Mouse (Mus musculus) heart, embryonic 12.5 days (tissue): ENCODE measurements around the gene Ppip5k2. TPM values are rescaled to one million over a fixed set of nuclear protein-coding genes. Genes with fewer than 3 reads are reported as not detected.
A peak's percentile ranks its signal among the peaks of the same experiment; 100 is the strongest.
"Not testable (repeated sequence)": the region's sequence is repeated elsewhere in the genome, so short reads cannot be mapped to it uniquely, and the experiment has no call there.

ENCODE experiments used
- ATAC-seq: fragments of 200-750 bp; cut with Nextera tagmentation; 2 replicates; pipeline ENCODE4 v1.8.0; 2017; ENCODE audit warnings: moderate TSS enrichment, moderate library complexity; ENCODE audit not compliant: insufficient number of reproducible peaks, low FRiP score
- H3K27ac ChIP-seq: fragments of 300-500 bp; sonication (generic); 2 replicates; pipeline ENCODE4 v1.5.1; 2016; ENCODE audit warnings: mild to moderate bottlenecking, moderate library complexity; ENCODE audit not compliant: poor library complexity, severe bottlenecking
- H3K27me3 ChIP-seq: fragments of 300-500 bp; sonication (generic); replicated peaks from 2 replicates; pipeline ENCODE4 v1.6.1; 2016; ENCODE audit warnings: mild to moderate bottlenecking, moderate library complexity
- H3K36me3 ChIP-seq: fragments of 300-500 bp; sonication (generic); 2 replicates; pipeline ENCODE4 v1.6.1; 2016; ENCODE audit warnings: mild to moderate bottlenecking, moderate library complexity
- H3K4me1 ChIP-seq: fragments of 300-500 bp; sonication (generic); replicated peaks from 2 replicates; pipeline ENCODE4 v1.6.1; 2016; ENCODE audit warnings: mild to moderate bottlenecking
- H3K4me2 ChIP-seq: fragments of 300-500 bp; sonication (generic); 2 replicates; pipeline ENCODE4 v1.6.1; 2016; ENCODE audit warnings: mild to moderate bottlenecking, moderate library complexity
- H3K4me3 ChIP-seq: fragments of 300-500 bp; sonication (generic); 2 replicates; pipeline ENCODE4 v1.5.1; 2016; ENCODE audit warnings: mild to moderate bottlenecking
- H3K9ac ChIP-seq: fragments of 300-500 bp; sonication (generic); 2 replicates; pipeline ENCODE4 v1.6.1; 2016; ENCODE audit warnings: mild to moderate bottlenecking, moderate library complexity
- H3K9me3 ChIP-seq: fragments of 300-500 bp; sonication (generic); replicated peaks from 2 replicates; pipeline ENCODE4 v1.6.1; 2016; ENCODE audit warnings: mild to moderate bottlenecking, moderate library complexity
- WGBS: fragments of 180-500 bp; shearing (Covaris S2); methylation state at CpG from one replicate; pipeline ENCODE4 v1.1.7; 2016; 5-methylcytosine and 5-hydroxymethylcytosine counted together
- polyA plus RNA-seq: library from polyadenylated mRNA; unstranded; fragments of >200 nt; fragmentation: Nextera tagmentation; extraction: Ambion mirVana; gene quantifications from 2 replicates; pipeline ENCODE4 v1.2.1, GENCODE M21; 2016

Ppip5k2 gene
- polyA plus RNA-seq, 1 experiment from 2014 or later = 50.9 TPM

GRCm38 (mm10) chr1:97781674-97782073 lies 11.5 kb upstream of the Ppip5k2 start:
- no peaks in the 10 kb centered on the region for H3K9me3 ChIP-seq
- H3K4me3 ChIP-seq = no peak overlapping the region
- H3K9ac ChIP-seq = no peak overlapping the region
- no peaks in the 10 kb centered on the region for H3K27me3 ChIP-seq
- no peak overlapping the region for H3K27ac ChIP-seq
- WGBS = 88% methylated on average over 7 of the region's 7 CpGs
- no peaks in the 10 kb centered on the region for H3K4me1 ChIP-seq
- no peak for ATAC-seq
- no peak overlapping the region for H3K4me2 ChIP-seq
- peaks cover 6% of the 10 kb centered on the region; the same call in 1 of the 2 replicates for H3K36me3 ChIP-seq

GRCm38 (mm10) chr1:97773973-97774372 lies 3.8 kb upstream of the Ppip5k2 start:
- no peak for ATAC-seq
- Histone ChIP-seq H3K27me3 (no peaks in the 10 kb centered on the region), H3K4me2 (no peak overlapping the region), H3K9me3 (no peaks in the 10 kb centered on the region), H3K4me3 (no peak overlapping the region), H3K36me3 (peaks cover 8% of the 10 kb centered on the region; the same call in 1 of the 2 replicates), H3K9ac (no peak overlapping the region), H3K4me1 (peaks cover 3% of the 10 kb centered on the region; the same call in 1 of the 2 replicates), H3K27ac (no peak overlapping the region)
- WGBS = 88% methylated on average over 2 of the region's 2 CpGs

GRCm38 (mm10) chr1:97773362-97773761 lies 3.2 kb upstream of the Ppip5k2 start:
- peaks cover 8% of the 10 kb centered on the region; the same call in 1 of the 2 replicates for H3K36me3 ChIP-seq
- no peaks in the 10 kb centered on the region for H3K9me3 ChIP-seq
- H3K27me3 ChIP-seq = no peaks in the 10 kb centered on the region
- peaks cover 3% of the 10 kb centered on the region; the same call in 1 of the 2 replicates for H3K4me1 ChIP-seq
- H3K4me3 ChIP-seq = no peak overlapping the region
- no peak overlapping the region for H3K27ac ChIP-seq
- no peak overlapping the region for H3K9ac ChIP-seq
- WGBS = 80% methylated on average over 6 of the region's 6 CpGs
- H3K4me2 ChIP-seq = no peak overlapping the region
- ATAC-seq = no peak

GRCm38 (mm10) chr1:97771727-97772126 lies 1.5 kb upstream of the Ppip5k2 start:
- no peak overlapping the region for H3K27ac ChIP-seq
- 91% methylated on average over 5 of the region's 5 CpGs for WGBS
- 0 out of 2 replicates have a peak, but pooled peaks cover 3% of the 10 kb centered on the region for H3K36me3 ChIP-seq
- H3K27me3 ChIP-seq = no peaks in the 10 kb centered on the region
- H3K4me3 ChIP-seq = no peak overlapping the region
- no peak for ATAC-seq
- no peak overlapping the region for H3K4me2 ChIP-seq
- no peak overlapping the region for H3K9ac ChIP-seq
- H3K9me3 ChIP-seq = no peaks in the 10 kb centered on the region
- H3K4me1 ChIP-seq = peaks cover 11% of the 10 kb centered on the region; the same call in 1 of the 2 replicates

GRCm38 (mm10) chr1:97771118-97771517 lies 907 bp upstream of the Ppip5k2 start:
- Histone ChIP-seq H3K4me3 (peak overlapping the region; percentile 10; the same call in 1 of the 2 replicates), H3K9me3 (no peaks in the 10 kb centered on the region), H3K9ac (no peak overlapping the region), H3K27ac (no peak overlapping the region), H3K27me3 (no peaks in the 10 kb centered on the region), H3K4me1 (peaks cover 11% of the 10 kb centered on the region; the same call in 1 of the 2 replicates), H3K36me3 (no peaks in the 10 kb centered on the region), H3K4me2 (peak overlapping the region; percentile 52)
- WGBS = 65% methylated on average over 7 of the region's 7 CpGs
- no peak for ATAC-seq

- Histone ChIP-seq H3K9ac (peak overlapping the region; percentile 94), H3K27me3 (no peaks in the 10 kb centered on the region), H3K4me1 (peaks cover 13% of the 10 kb centered on the region; the same call in 1 of the 2 replicates), H3K36me3 (no peaks in the 10 kb centered on the region), H3K4me2 (peak overlapping the region; percentile 70), H3K27ac (peak overlapping the region; percentile 96), H3K4me3 (peak overlapping the region; percentile 98), H3K9me3 (no peaks in the 10 kb centered on the region)
- peak; percentile 58 for ATAC-seq
- WGBS = under 1% methylated on average over 40 of the region's 40 CpGs
Measured at GRCm38 (mm10) chr1:97769294-97769903, 812 bp downstream of the Ppip5k2 start.

- Histone ChIP-seq H3K27ac (peak overlapping the region; percentile 96), H3K4me1 (peaks cover 13% of the 10 kb centered on the region; the same call in 1 of the 2 replicates), H3K27me3 (no peaks in the 10 kb centered on the region), H3K4me2 (peak overlapping the region; percentile 70), H3K9me3 (no peaks in the 10 kb centered on the region), H3K4me3 (peak overlapping the region; percentile 98), H3K9ac (peak overlapping the region; percentile 94), H3K36me3 (no peaks in the 10 kb centered on the region)
- no peak for ATAC-seq
- 10% methylated on average over 7 of the region's 7 CpGs for WGBS
Measured at GRCm38 (mm10) chr1:97768906-97769293, 1.3 kb downstream of the Ppip5k2 start.

GRCm38 (mm10) chr1:97768089-97768488 lies 2.1 kb downstream of the Ppip5k2 start:
- H3K27me3 ChIP-seq = no peaks in the 10 kb centered on the region
- H3K27ac ChIP-seq = no peak overlapping the region
- ATAC-seq = no peak
- H3K9ac ChIP-seq = no peak overlapping the region
- WGBS = 82% methylated on average over 2 of the region's 2 CpGs
- no peaks in the 10 kb centered on the region for H3K36me3 ChIP-seq
- peak overlapping the region; percentile 41; the same call in 1 of the 2 replicates for H3K4me2 ChIP-seq
- H3K9me3 ChIP-seq = no peaks in the 10 kb centered on the region
- H3K4me3 ChIP-seq = peak overlapping the region; percentile 22
- peaks cover 13% of the 10 kb centered on the region; the same call in 1 of the 2 replicates for H3K4me1 ChIP-seq

- not testable (repeated sequence) for H3K36me3 ChIP-seq, H3K9me3 ChIP-seq, H3K27ac ChIP-seq, H3K4me2 ChIP-seq, H3K27me3 ChIP-seq, H3K9ac ChIP-seq, ATAC-seq, H3K4me3 ChIP-seq
- WGBS = 72% methylated on average over 4 of the region's 4 CpGs
- H3K4me1 ChIP-seq = peaks cover 10% of the 10 kb centered on the region
Measured at GRCm38 (mm10) chr1:97765712-97766111, 4.5 kb downstream of the Ppip5k2 start.

- H3K27ac ChIP-seq = peak overlapping the region; percentile 66; the same call in 1 of the 2 replicates
- H3K27me3 ChIP-seq = no peaks in the 10 kb centered on the region
- H3K4me3 ChIP-seq = no peak overlapping the region
- no peak overlapping the region for H3K9ac ChIP-seq
- peaks cover 2% of the 10 kb centered on the region; the same call in 1 of the 2 replicates for H3K4me1 ChIP-seq
- peak overlapping the region; percentile 56 for H3K4me2 ChIP-seq
- no peaks in the 10 kb centered on the region for H3K9me3 ChIP-seq
- ATAC-seq = 0 out of 2 replicates have a peak, but pooled peaks have one; percentile 22
- no peaks in the 10 kb centered on the region; the same call in 1 of the 2 replicates for H3K36me3 ChIP-seq
- WGBS = 45% methylated on average over 6 of the region's 6 CpGs
Measured at GRCm38 (mm10) chr1:97761477-97761876, 8.7 kb downstream of the Ppip5k2 start.

GRCm38 (mm10) chr1:97760598-97760997 lies 9.6 kb downstream of the Ppip5k2 start:
- H3K27me3 ChIP-seq = no peaks in the 10 kb centered on the region
- no peak for ATAC-seq
- peaks cover under 1% of the 10 kb centered on the region; the same call in 1 of the 2 replicates for H3K4me1 ChIP-seq
- 33% methylated on average over 7 of the region's 7 CpGs for WGBS
- no peaks in the 10 kb centered on the region for H3K9me3 ChIP-seq
- peak overlapping the region; percentile 42 for H3K4me2 ChIP-seq
- H3K4me3 ChIP-seq = no peak overlapping the region
- H3K27ac ChIP-seq = peak overlapping the region; percentile 73
- no peak overlapping the region for H3K9ac ChIP-seq
- H3K36me3 ChIP-seq = peaks cover 2% of the 10 kb centered on the region; the same call in 1 of the 2 replicates
